Mouse (Mus musculus): ENCODE measurements around the gene Crlf1. TPM values are rescaled to one million over a fixed set of nuclear protein-coding genes. Genes with fewer than 3 reads are reported as not detected.

The Crlf1 gene
- polyA plus RNA-seq, 1 experiment from 2014 or later, result 3.4 TPM

GRCm38 (mm10) chr8:70490061-70490879, 2.7 kb upstream of the Crlf1 start:
- Histone ChIP-seq H3K9ac (ENCODE audit: low read length) (no peak overlapping the region), H3K4me2 (ENCODE audit: low read depth, low read length) (no peak overlapping the region), H3K27me3 (ENCODE audit: control insufficient read depth, insufficient read depth, low read length) (peaks cover 96% of the 10 kb centered on the region), H3K27ac (ENCODE audit: low read length) (no peak overlapping the region), H3K36me3 (ENCODE audit: control insufficient read depth, insufficient read depth, low read length) (no peaks in the 10 kb centered on the region), H3K9me3 (replicated peaks; ENCODE audit: control insufficient read depth, low read length) (no peaks in the 10 kb centered on the region), H3K4me3 (replicated peaks; ENCODE audit: low read length) (no peak overlapping the region), H3K4me1 (ENCODE audit: control insufficient read depth, insufficient read depth, low read length) (peaks cover 43% of the 10 kb centered on the region)
- ATAC-seq (ENCODE audit: insufficient read depth, low FRiP score), result no peak
- WGBS, result 17% methylated on average over 10 of the region's 10 CpGs

- WGBS, result 9% methylated on average over 20 of the region's 20 CpGs
- ATAC-seq (ENCODE audit: insufficient read depth, low FRiP score), result no peak
- Histone ChIP-seq H3K4me1 (ENCODE audit: control insufficient read depth, insufficient read depth, low read length) (peaks cover 43% of the 10 kb centered on the region), H3K4me2 (ENCODE audit: low read depth, low read length) (no peak overlapping the region), H3K27me3 (ENCODE audit: control insufficient read depth, insufficient read depth, low read length) (peaks cover 96% of the 10 kb centered on the region), H3K36me3 (ENCODE audit: control insufficient read depth, insufficient read depth, low read length) (no peaks in the 10 kb centered on the region), H3K27ac (ENCODE audit: low read length) (no peak overlapping the region), H3K4me3 (replicated peaks; ENCODE audit: low read length) (no peak overlapping the region), H3K9me3 (replicated peaks; ENCODE audit: control insufficient read depth, low read length) (no peaks in the 10 kb centered on the region), H3K9ac (ENCODE audit: low read length) (no peak overlapping the region)
These were observed 2.0 kb upstream of the Crlf1 start for GRCm38 (mm10) chr8:70490880-70491495.

- WGBS, result 2% methylated on average over 47 of the region's 47 CpGs
- Histone ChIP-seq H3K4me1 (ENCODE audit: control insufficient read depth, insufficient read depth, low read length) (peaks cover 29% of the 10 kb centered on the region), H3K4me2 (ENCODE audit: low read depth, low read length) (peak overlapping the region; percentile 94), H3K36me3 (ENCODE audit: control insufficient read depth, insufficient read depth, low read length) (no peaks in the 10 kb centered on the region), H3K9me3 (replicated peaks; ENCODE audit: control insufficient read depth, low read length) (no peaks in the 10 kb centered on the region), H3K27me3 (ENCODE audit: control insufficient read depth, insufficient read depth, low read length) (peaks cover 97% of the 10 kb centered on the region), H3K27ac (ENCODE audit: low read length) (no peak overlapping the region), H3K4me3 (replicated peaks; ENCODE audit: low read length) (peak overlapping the region; percentile 48), H3K9ac (ENCODE audit: low read length) (peak overlapping the region; percentile 66; the same call in 1 of the 2 replicates)
- ATAC-seq (ENCODE audit: insufficient read depth, low FRiP score), result no peak
These were observed 896 bp downstream of the Crlf1 start for GRCm38 (mm10) chr8:70493692-70494415.

- WGBS, result 4% methylated on average over 28 of the region's 28 CpGs
These were observed 1.5 kb downstream of the Crlf1 start for GRCm38 (mm10) chr8:70494416-70494945.

GRCm38 (mm10) chr8:70495001-70495770, 2.2 kb downstream of the Crlf1 start:
- Histone ChIP-seq H3K9me3 (replicated peaks; ENCODE audit: control insufficient read depth, low read length) (no peaks in the 10 kb centered on the region), H3K9ac (ENCODE audit: low read length) (no peak overlapping the region), H3K27me3 (ENCODE audit: control insufficient read depth, insufficient read depth, low read length) (peaks cover 95% of the 10 kb centered on the region), H3K4me2 (ENCODE audit: low read depth, low read length) (no peak overlapping the region), H3K4me1 (ENCODE audit: control insufficient read depth, insufficient read depth, low read length) (peaks cover 17% of the 10 kb centered on the region), H3K27ac (ENCODE audit: low read length) (no peak overlapping the region), H3K4me3 (replicated peaks; ENCODE audit: low read length) (no peak overlapping the region), H3K36me3 (ENCODE audit: control insufficient read depth, insufficient read depth, low read length) (no peaks in the 10 kb centered on the region)
- no peak for ATAC-seq (ENCODE audit: insufficient read depth, low FRiP score)
- WGBS, result 7% methylated on average over 21 of the region's 21 CpGs

More at GRCm38 (mm10) chr8:70494416-70494945, 1.5 kb downstream of the Crlf1 start:
- Histone ChIP-seq H3K4me3 (replicated peaks; ENCODE audit: low read length) (no peak overlapping the region), H3K4me1 (ENCODE audit: control insufficient read depth, insufficient read depth, low read length) (peaks cover 23% of the 10 kb centered on the region), H3K9me3 (replicated peaks; ENCODE audit: control insufficient read depth, low read length) (no peaks in the 10 kb centered on the region), H3K9ac (ENCODE audit: low read length) (no peak overlapping the region), H3K27me3 (ENCODE audit: control insufficient read depth, insufficient read depth, low read length) (peaks cover 96% of the 10 kb centered on the region), H3K4me2 (ENCODE audit: low read depth, low read length) (no peak overlapping the region), H3K27ac (ENCODE audit: low read length) (no peak overlapping the region), H3K36me3 (ENCODE audit: control insufficient read depth, insufficient read depth, low read length) (no peaks in the 10 kb centered on the region)
- ATAC-seq (ENCODE audit: insufficient read depth, low FRiP score), result no peak

GRCm38 (mm10) chr8:70495771-70496062, 2.8 kb downstream of the Crlf1 start:
- H3K4me3 ChIP-seq (replicated peaks; ENCODE audit: low read length), result no peak overlapping the region
- no peak overlapping the region for H3K9ac ChIP-seq (ENCODE audit: low read length)
- H3K4me2 ChIP-seq (ENCODE audit: low read depth, low read length), result no peak overlapping the region

GRCm38 (mm10) chr8:70500386-70501301, 7.7 kb downstream of the Crlf1 start:
- no peak overlapping the region for H3K9ac ChIP-seq (ENCODE audit: low read length)
- ATAC-seq (ENCODE audit: insufficient read depth, low FRiP score), result no peak

More at GRCm38 (mm10) chr8:70495771-70496062, 2.8 kb downstream of the Crlf1 start:
- no peak for ATAC-seq (ENCODE audit: insufficient read depth, low FRiP score)
- H3K27me3 ChIP-seq (ENCODE audit: control insufficient read depth, insufficient read depth, low read length), result peaks cover 90% of the 10 kb centered on the region
- H3K36me3 ChIP-seq (ENCODE audit: control insufficient read depth, insufficient read depth, low read length), result no peaks in the 10 kb centered on the region
- no peak overlapping the region for H3K27ac ChIP-seq (ENCODE audit: low read length)
- WGBS, result 12% methylated on average over 12 of the region's 12 CpGs
- peaks cover 17% of the 10 kb centered on the region for H3K4me1 ChIP-seq (ENCODE audit: control insufficient read depth, insufficient read depth, low read length)
- H3K9me3 ChIP-seq (replicated peaks; ENCODE audit: control insufficient read depth, low read length), result no peaks in the 10 kb centered on the region

More at GRCm38 (mm10) chr8:70500386-70501301, 7.7 kb downstream of the Crlf1 start:
- Histone ChIP-seq H3K9me3 (replicated peaks; ENCODE audit: control insufficient read depth, low read length) (no peaks in the 10 kb centered on the region), H3K4me2 (ENCODE audit: low read depth, low read length) (peak overlapping the region; percentile 27), H3K27me3 (ENCODE audit: control insufficient read depth, insufficient read depth, low read length) (peaks cover 56% of the 10 kb centered on the region), H3K4me1 (ENCODE audit: control insufficient read depth, insufficient read depth, low read length) (peaks cover 27% of the 10 kb centered on the region), H3K27ac (ENCODE audit: low read length) (no peak overlapping the region), H3K36me3 (ENCODE audit: control insufficient read depth, insufficient read depth, low read length) (no peaks in the 10 kb centered on the region), H3K4me3 (replicated peaks; ENCODE audit: low read length) (no peak overlapping the region; the same call in 1 of the 2 replicates)
- WGBS, result 9% methylated on average over 39 of the region's 39 CpGs
